Mouse (Mus musculus) hindbrain, embryonic 14.5 days (tissue): ENCODE measurements around the gene Gm42957. TPM values are rescaled to one million over a fixed set of nuclear protein-coding genes. Genes with fewer than 3 reads are reported as not detected.

Source experiments
- ATAC-seq: fragments of 200-750 bp; cut with Nextera tagmentation; 2 replicates; pipeline ENCODE4 v1.8.0; 2017; ENCODE audit warnings: moderate number of reproducible peaks, mild to moderate bottlenecking, moderate TSS enrichment, moderate library complexity; ENCODE audit not compliant: low FRiP score
- DNase-seq: peaks from one replicate; pipeline ENCODE4 v3.0.0-alpha.2; 2015; ENCODE audit warnings: low spot score
- H3K27ac ChIP-seq: fragments of 300-500 bp; sonication (generic); 2 replicates; pipeline ENCODE4 v1.5.1; 2014; ENCODE audit warnings: mild to moderate bottlenecking, moderate library complexity
- H3K27me3 ChIP-seq: fragments of 300-500 bp; sonication (generic); 2 replicates; pipeline ENCODE4 v1.6.1; 2014; ENCODE audit warnings: mild to moderate bottlenecking, low read length, mixed read lengths; ENCODE audit not compliant: control insufficient read depth, insufficient read depth
- H3K36me3 ChIP-seq: fragments of 300-500 bp; sonication (generic); replicated peaks from 2 replicates; pipeline ENCODE4 v1.6.1; 2014; ENCODE audit not compliant: control insufficient read depth, insufficient read depth
- H3K4me1 ChIP-seq: fragments of 300-500 bp; sonication (generic); replicated peaks from 2 replicates; pipeline ENCODE4 v1.6.1; 2014; ENCODE audit warnings: antibody characterized with exemption, low read length, mixed read lengths; ENCODE audit not compliant: control insufficient read depth, insufficient read depth
- H3K4me2 ChIP-seq: fragments of 300-500 bp; sonication (generic); replicated peaks from 2 replicates; pipeline ENCODE4 v1.6.1; 2014; ENCODE audit warnings: mild to moderate bottlenecking, moderate library complexity
- H3K4me3 ChIP-seq: fragments of 300-500 bp; sonication (generic); replicated peaks from 2 replicates; pipeline ENCODE4 v1.5.1; 2014; ENCODE audit warnings: mild to moderate bottlenecking, low read length
- H3K9ac ChIP-seq: fragments of 300-500 bp; sonication (generic); 2 replicates; pipeline ENCODE4 v1.6.1; 2014
- H3K9me3 ChIP-seq: fragments of 300-500 bp; sonication (generic); 2 replicates; pipeline ENCODE4 v1.6.1; 2016; ENCODE audit warnings: low read length; ENCODE audit not compliant: control insufficient read depth
- WGBS: fragments of 180-500 bp; shearing (Covaris S2); extraction: QIAGEN DNeasy Blood & Tissue Kit; methylation state at CpG from one replicate; pipeline ENCODE4 v1.1.7; 2014; 5-methylcytosine and 5-hydroxymethylcytosine counted together
- polyA plus RNA-seq: library from polyadenylated mRNA; unstranded; fragments of >200 nt; fragmentation: Nextera tagmentation; extraction: Ambion mirVana; gene quantifications from 2 replicates; pipeline ENCODE4 v1.2.1, GENCODE M21; 2014

The Gm42957 gene
- polyA plus RNA-seq = 0.07 TPM in 1 of 2 replicates, not detected in the other

DNA sequence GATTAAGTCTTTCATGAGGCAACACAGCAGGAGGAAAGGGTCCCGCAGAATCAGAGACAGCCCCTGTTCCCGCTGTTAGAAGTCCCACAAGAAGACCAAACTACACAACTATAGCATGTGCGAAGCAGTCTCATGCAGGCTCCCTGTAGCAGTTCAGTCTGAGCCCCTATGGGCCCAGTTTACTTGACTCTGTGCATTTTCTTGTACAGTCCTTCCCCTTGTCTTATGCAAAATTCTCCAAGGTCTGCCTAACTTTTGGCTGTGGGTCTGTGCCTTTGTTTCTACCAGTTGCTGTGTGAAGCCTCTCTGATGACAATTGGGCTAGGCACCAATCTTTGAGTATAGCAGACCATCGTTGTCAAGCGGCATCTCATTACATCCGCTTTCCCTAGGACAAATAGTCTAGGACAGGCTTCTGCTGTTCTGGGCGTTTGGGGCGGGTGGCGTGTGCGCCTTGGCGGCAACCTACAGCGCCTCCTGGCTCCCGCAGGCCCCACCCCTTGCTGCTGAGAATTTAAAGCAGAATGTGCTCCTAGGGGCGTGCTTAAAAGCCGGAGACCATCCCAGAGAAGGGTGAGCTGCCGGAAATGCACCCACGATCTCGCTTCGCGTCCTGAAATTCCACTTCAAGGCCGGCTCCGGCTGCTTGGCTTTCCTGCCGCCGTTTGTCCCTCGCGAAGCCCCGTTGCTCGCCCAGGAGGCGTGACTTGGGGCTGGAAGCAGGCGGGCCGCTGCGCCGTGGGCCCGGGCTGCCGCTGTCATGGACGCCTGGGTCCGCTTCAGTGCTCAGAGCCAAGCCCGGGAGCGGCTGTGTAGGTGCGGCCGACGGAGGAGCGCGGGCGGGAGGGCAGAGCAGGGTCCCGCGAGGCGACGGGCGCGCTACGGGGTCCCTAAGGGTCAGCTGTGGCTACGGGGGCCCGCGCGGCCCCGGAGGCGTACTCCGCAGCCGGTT lies at the start of gene Gm42957, which contains the start of gene Pex11b:
Gene Gm42957, plus strand, starts transcription at position 547 of the 952 bp plus-strand sequence.
Gene Pex11b, plus strand, starts transcription at position 449 of the 952 bp plus-strand sequence.
- Histone ChIP-seq H3K4me3 (peak within 1 kb of the TSS; percentile 87), H3K4me2 (peak within 1 kb of the TSS; percentile 88), H3K27me3 (no peaks in the 10 kb centered on the region), H3K9me3 (no peaks in the 10 kb centered on the region), H3K36me3 (peaks cover 62% of the 10 kb centered on the region), H3K27ac (peak within 1 kb of the TSS; percentile 80), H3K4me1 (peaks cover 24% of the 10 kb centered on the region), H3K9ac (peak within 1 kb of the TSS; percentile 98)
- DNase-seq (peak; percentile 75), ATAC-seq (peak; percentile 85)
- 2% methylated on average over 60 of the region's 60 CpGs for WGBS

DNA sequence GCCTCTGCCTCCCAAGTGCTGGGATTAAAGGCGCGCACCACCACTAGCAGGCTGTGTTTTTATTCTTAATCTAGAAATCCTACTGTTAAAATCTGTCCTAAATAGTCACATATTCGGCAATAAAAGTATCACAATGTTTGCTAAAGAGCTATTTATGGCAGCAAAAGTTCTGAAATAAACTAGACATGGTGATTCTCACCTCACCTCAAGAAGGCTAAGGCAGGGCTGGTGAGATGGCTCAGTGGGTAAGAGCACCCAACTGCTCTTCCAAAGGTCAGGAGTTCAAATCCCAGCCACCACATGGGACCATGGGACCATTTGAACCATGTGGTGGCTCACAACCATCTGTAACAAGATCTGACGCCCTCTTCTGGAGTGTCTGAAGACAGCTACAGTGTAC lies 44.6 kb upstream of the Gm42957 start:
- Histone ChIP-seq H3K4me3 (no peak overlapping the region), H3K4me2 (no peak overlapping the region), H3K4me1 (peaks cover 14% of the 10 kb centered on the region), H3K27me3 (no peaks in the 10 kb centered on the region), H3K9me3 (no peaks in the 10 kb centered on the region), H3K27ac (no peak overlapping the region), H3K9ac (no peak overlapping the region), H3K36me3 (no peaks in the 10 kb centered on the region)
- 84% methylated on average over 4 of the region's 4 CpGs for WGBS
- no peak for DNase-seq
- no peak for ATAC-seq

DNA sequence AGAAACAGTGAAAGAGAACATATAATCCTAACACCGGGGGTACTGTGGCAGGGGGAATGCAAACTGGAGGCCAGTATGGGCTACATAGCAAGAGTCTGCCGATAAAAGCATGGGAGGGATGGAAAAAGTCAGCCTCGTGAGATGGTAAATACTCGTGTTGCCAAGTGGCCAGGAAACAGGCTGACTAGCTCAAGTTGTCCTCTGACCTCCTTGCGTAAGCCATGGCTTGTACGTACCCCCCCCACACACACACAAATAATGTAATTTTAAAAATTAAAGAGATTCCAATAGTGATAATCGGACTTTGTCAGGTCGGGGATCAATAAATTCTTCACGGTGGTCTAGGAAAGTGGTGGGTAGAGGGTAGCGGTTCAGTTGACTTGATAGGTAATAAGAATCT lies 41.9 kb upstream of the Gm42957 start:
- peak overlapping the region; percentile 57 for H3K4me3 ChIP-seq
- DNase-seq (peak; percentile 37), ATAC-seq (no peak)
- H3K9ac ChIP-seq = peak overlapping the region; percentile 68
- H3K36me3 ChIP-seq = no peaks in the 10 kb centered on the region
- H3K27me3 ChIP-seq = no peaks in the 10 kb centered on the region
- H3K4me1 ChIP-seq = peaks cover 33% of the 10 kb centered on the region
- H3K27ac ChIP-seq = peak overlapping the region; percentile 80
- under 1% methylated on average over 10 of the region's 10 CpGs for WGBS
- H3K4me2 ChIP-seq = peak overlapping the region; percentile 71
- H3K9me3 ChIP-seq = no peaks in the 10 kb centered on the region

DNA sequence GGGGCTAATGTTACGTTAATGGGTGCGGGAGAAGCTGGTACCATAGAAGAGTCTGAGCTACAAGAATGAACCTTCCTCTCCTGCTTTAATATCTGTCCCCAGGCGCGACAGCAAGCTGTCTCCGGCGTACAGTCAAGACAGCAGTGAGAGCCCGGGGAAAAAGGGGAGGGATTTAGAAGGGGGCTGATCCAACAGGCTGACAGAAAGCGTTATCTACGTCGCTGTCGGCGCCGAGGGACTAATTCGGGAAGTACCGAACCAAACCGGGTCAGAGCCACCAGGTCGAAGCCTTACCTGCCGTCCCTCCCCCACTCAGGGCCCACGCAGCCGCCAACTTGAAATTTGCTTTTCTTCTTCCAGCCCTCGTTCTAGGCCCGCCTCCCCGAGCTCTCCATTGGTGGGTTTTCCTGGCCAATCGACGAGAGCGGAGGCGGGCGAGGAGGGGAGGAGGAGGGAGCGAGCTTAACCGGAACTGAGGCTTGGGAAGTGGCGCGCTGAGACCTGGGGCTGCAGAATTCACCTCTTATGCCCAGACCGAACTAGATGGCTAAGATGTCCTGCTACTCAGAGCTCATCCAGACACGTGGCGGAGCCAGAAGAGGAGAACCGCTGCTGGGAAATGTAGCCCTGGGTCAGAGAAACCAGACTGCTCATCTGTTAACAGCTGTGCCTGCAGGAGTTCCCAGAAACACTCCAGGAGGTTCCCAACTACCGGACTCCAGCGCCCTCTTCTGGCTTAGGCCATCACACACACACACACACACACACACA lies 41.3 kb upstream of the Gm42957 start, which contains the start of gene Polr3gl:
Gene Polr3gl, minus strand, starts transcription at position 392 of the 771 bp plus-strand sequence.
- Histone ChIP-seq H3K27me3 (no peaks in the 10 kb centered on the region), H3K27ac (peak within 1 kb of the TSS; percentile 80), H3K9ac (peak within 1 kb of the TSS; percentile 68), H3K4me2 (peak within 1 kb of the TSS; percentile 71), H3K36me3 (no peaks in the 10 kb centered on the region), H3K4me1 (peaks cover 37% of the 10 kb centered on the region), H3K4me3 (peak within 1 kb of the TSS; percentile 57), H3K9me3 (no peaks in the 10 kb centered on the region)
- peak; percentile 86 for ATAC-seq
- DNase-seq = peak; percentile 89
- WGBS = under 1% methylated on average over 37 of the region's 38 CpGs

DNA sequence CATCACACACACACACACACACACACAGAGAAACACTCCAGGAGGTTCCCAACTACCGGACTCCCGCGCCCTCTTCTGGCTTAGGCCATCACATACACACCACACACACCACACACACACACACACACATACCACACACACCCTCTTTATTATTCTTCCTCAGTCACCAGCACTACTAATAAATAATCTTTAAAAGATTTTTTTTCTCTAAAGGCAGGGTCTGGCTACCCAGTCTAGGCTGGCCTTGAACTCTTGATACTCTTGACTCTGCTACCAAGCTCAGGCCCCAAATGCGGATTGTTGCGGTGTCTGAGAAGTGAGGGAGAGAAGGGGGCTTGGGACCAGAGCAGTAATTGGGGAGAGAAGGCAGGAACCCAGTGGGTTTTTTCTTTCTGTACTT lies 40.4 kb upstream of the Gm42957 start:
- Histone ChIP-seq H3K4me3 (no peak overlapping the region), H3K4me1 (peaks cover 40% of the 10 kb centered on the region), H3K9ac (no peak overlapping the region), H3K36me3 (no peaks in the 10 kb centered on the region), H3K27ac (no peak overlapping the region), H3K4me2 (no peak overlapping the region), H3K27me3 (no peaks in the 10 kb centered on the region), H3K9me3 (no peaks in the 10 kb centered on the region)
- WGBS = 64% methylated on average over 5 of the region's 5 CpGs
- no peak for DNase-seq
- ATAC-seq = no peak

DNA sequence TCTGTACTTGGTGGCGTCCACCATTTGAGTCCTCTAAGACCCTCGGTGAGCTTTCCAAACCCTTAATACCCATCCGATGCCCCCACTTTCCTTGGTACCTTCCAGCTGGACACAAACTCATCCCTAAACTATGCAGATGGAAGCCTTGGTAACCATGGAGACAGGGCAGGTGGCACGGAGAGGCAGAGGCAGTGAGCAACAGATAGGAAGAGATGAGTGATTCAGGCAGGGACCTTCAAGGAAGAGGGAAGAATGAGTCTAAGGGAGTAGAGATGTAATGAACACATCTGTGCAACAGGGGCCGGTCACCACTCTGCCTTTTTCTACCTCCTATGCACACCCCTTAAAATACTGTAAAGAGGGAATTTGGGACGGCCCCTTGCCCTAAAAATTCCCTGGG lies 39.6 kb upstream of the Gm42957 start:
- Histone ChIP-seq H3K4me2 (peak overlapping the region; percentile 92), H3K9ac (peak overlapping the region; percentile 76), H3K36me3 (no peaks in the 10 kb centered on the region), H3K4me3 (peak overlapping the region; percentile 49), H3K4me1 (peaks cover 46% of the 10 kb centered on the region), H3K27ac (0 out of 2 replicates have a peak overlapping the region, but pooled peaks have one; percentile 27), H3K9me3 (no peaks in the 10 kb centered on the region), H3K27me3 (no peaks in the 10 kb centered on the region)
- no peak for DNase-seq
- ATAC-seq = no peak
- 19% methylated on average over 6 of the region's 6 CpGs for WGBS

DNA sequence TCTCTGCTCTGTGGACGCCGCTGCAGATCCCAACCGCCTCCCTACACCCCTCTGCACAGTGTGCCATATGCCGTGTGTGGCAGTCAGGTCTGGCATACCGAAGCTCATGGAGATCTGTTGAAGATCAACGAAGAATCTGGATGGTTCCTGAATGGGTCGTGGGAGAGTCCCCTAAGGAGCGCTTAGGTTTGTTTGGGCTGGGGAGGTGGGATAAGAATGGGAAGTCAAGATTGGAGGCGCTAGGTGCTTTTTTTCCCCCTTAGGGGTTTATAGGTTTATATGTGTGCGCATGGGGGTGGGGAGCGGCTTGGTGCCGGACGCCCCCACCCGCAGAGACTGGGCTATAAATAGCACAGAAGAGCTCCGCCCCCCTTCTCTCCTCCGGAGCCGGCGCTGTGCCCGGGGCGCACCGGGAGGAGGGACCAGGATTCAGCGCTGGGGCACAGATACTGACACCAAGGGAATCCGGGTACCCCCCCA lies 39.0 kb upstream of the Gm42957 start, which contains the start of gene Ankrd34a:
Gene Ankrd34a, plus strand, starts transcription at position 409 of the 480 bp plus-strand sequence.
- peak within 1 kb of the TSS; percentile 92 for H3K4me2 ChIP-seq
- H3K9me3 ChIP-seq = no peaks in the 10 kb centered on the region
- no peaks in the 10 kb centered on the region for H3K27me3 ChIP-seq
- H3K9ac ChIP-seq = peak within 1 kb of the TSS; percentile 76
- H3K36me3 ChIP-seq = no peaks in the 10 kb centered on the region
- peak within 1 kb of the TSS; percentile 49 for H3K4me3 ChIP-seq
- H3K27ac ChIP-seq = peak within 1 kb of the TSS; percentile 27
- H3K4me1 ChIP-seq = peaks cover 46% of the 10 kb centered on the region
- peak; percentile 56 for DNase-seq
- under 1% methylated on average over 23 of the region's 23 CpGs for WGBS
- ATAC-seq = no peak

DNA sequence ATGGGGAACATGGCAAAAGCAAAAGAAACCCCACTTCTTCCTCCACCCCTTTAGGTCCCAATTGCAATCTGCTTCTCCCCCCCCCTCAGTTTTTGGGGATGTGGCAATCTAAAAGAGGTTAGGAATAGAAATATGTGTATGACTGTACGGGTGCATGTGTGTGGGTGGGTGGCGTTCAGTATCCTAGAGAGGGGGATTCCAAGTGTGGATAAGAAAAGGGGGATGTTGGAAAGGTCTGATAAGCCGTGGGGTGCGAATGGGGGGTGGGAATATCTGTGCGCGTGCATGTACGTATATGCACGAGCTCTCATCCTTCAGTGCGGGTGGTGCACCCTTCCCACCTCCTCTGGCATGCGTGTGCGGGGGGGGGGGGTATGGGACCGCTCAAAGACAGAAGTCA lies 38.4 kb upstream of the Gm42957 start:
- DNase-seq = peak; percentile 32
- no peaks in the 10 kb centered on the region for H3K9me3 ChIP-seq
- no peak for ATAC-seq

More for the DNA sequence above, 38.4 kb upstream of the Gm42957 start:
- Histone ChIP-seq H3K4me3 (peak overlapping the region; percentile 49), H3K27me3 (no peaks in the 10 kb centered on the region), H3K9ac (peak overlapping the region; percentile 76), H3K4me2 (peak overlapping the region; percentile 92), H3K36me3 (no peaks in the 10 kb centered on the region), H3K27ac (peak overlapping the region; percentile 27), H3K4me1 (peaks cover 46% of the 10 kb centered on the region)
- under 1% methylated on average over 11 of the region's 12 CpGs for WGBS
